ENCODE assay signal across 14 mouse cellular contexts in the genomic region with DNA sequence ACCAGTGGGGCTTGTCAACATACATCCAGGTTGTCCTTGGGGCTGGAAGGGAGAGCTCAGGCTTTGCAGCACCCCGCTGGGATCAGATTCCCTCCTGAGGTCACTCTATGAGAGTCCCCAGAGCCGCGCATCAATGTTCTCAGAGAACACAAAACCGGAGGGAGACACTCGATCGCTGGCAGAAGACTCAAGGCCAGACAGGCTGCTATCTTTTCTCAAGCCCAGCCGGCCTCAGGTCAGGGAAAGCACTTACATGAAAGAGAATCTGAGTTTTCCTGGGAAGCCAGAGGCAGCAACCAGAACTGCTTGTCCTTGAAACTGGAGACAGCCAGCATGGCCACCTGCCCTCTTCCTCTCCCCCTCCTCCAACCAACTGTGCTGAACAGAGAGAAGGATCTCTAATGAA. TPM values are rescaled to one million over a fixed set of nuclear protein-coding genes. Genes with fewer than 3 reads are reported as not detected.
DNase-seq lines count a peak whose midpoint lies in the region; ATAC-seq lines count a peak whose summit lies in the region.
"Had no signal": no experiment of that assay in that cellular context is flagged by ENCODE, and none has a peak within 500 bp of the region (broad histone marks: within the 10 kb centered on the region; RNA-seq: fewer than 3 reads in every experiment).

No protein-coding gene starts in this region.

- peak; percentile 91 for ATAC-seq in kidney, embryonic 14.5 days (ENCODE audit: low FRiP score, low TSS enrichment)
- no peak for ATAC-seq in CD4-positive, CD25-positive, alpha-beta regulatory T cell, adult 4 months
- ATAC-seq: forebrain, embryonic 15.5 days; inflammation-experienced regulatory T-cells, adult 6 months had no signal

- peaks cover 10% of the 10 kb centered on the region for H3K4me1 ChIP-seq in kidney, embryonic 14.5 days (ENCODE audit: control insufficient read depth, insufficient read depth, low read length)

- no peaks in the 10 kb centered on the region for H3K9me3 ChIP-seq in kidney, embryonic 14.5 days (ENCODE audit: control insufficient read depth, low read length)
- H3K9me3 ChIP-seq: forebrain, embryonic 15.5 days had no signal

- no peak overlapping the region for H3K27ac ChIP-seq in kidney, embryonic 14.5 days (ENCODE audit: low read depth, low read length)
- H3K27ac ChIP-seq: forebrain, embryonic 15.5 days had no signal

- no peaks in the 10 kb centered on the region for H3K27me3 ChIP-seq in kidney, embryonic 14.5 days (ENCODE audit: control insufficient read depth, insufficient read depth, low read length)
- H3K27me3 ChIP-seq: forebrain, embryonic 15.5 days had no signal

- 43% methylated on average over 7 of the region's 7 CpGs for WGBS in kidney, embryonic 14.5 days

- H3K4me2 ChIP-seq in kidney, embryonic 14.5 days (replicated peaks; ENCODE audit: low read depth, low read length), result no peak overlapping the region
- H3K4me2 ChIP-seq: forebrain, embryonic 15.5 days; lung, embryonic 14.5 days had no signal

- H3K9ac ChIP-seq in kidney, embryonic 14.5 days (ENCODE audit: low read depth, low read length), result no peak overlapping the region
- H3K9ac ChIP-seq: forebrain, embryonic 15.5 days; lung, embryonic 14.5 days had no signal

- H3K4me3 ChIP-seq in kidney, embryonic 14.5 days (ENCODE audit: low read length), result no peak overlapping the region
- H3K4me3 ChIP-seq: erythroblast, embryonic 14.5 days; forebrain, embryonic 15.5 days had no signal

- DNase-seq in kidney, adult 9 months, result no peak
- peak; percentile 16 for DNase-seq in R1 (ENCODE audit: low read depth, low spot score)
- peak; percentile 62 for DNase-seq in adrenal gland, postnatal 14 days
- DNase-seq in gastrocnemius, postnatal 25 days, result peak; percentile 71
- no peak for DNase-seq in cerebellum, postnatal 25 days
- DNase-seq: cerebellum, adult 8-10 months; kidney, postnatal 25 days; liver; lung, embryonic 14.5 days had no signal

- H3K36me3 ChIP-seq in kidney, embryonic 14.5 days (ENCODE audit: control insufficient read depth, insufficient read depth, low read length), result no peaks in the 10 kb centered on the region
- H3K36me3 ChIP-seq: forebrain, embryonic 15.5 days had no signal

RNA-seq across cellular contexts. Expression of a gene that starts 52.5 kb away (rescaled TPM):
- polyA plus RNA-seq in kidney, embryonic 14.5 days (2014; fragmentation: Nextera tagmentation; extraction: Ambion mirVana), result 19.0 and 24.6 TPM in 2 replicates
- 2.4 and 2.8 TPM in 2 replicates for total RNA-seq in adrenal gland, postnatal 14 days (2021)
- 10 to 100 TPM; 65.1 to 85.6 TPM for total RNA-seq in gastrocnemius, postnatal 25 days (2021)
- polyA plus RNA-seq in CD4-positive, CD25-positive, alpha-beta regulatory T cell, adult 4 months (2017; shearing (Covaris generic)), result not detected
- polyA plus RNA-seq: erythroblast, embryonic 14.5 days; inflammation-experienced regulatory T-cells, adult 6 months had no signal

Comparison
In these comparisons a context has a peak if more than half of its experiments do, and no peak if none do; other contexts are left out.
1. DNase-seq: peak in R1 (single experiment), adrenal gland, postnatal 14 days (single experiment) and gastrocnemius, postnatal 25 days (single experiment); none in kidney, adult 9 months (single experiment) and cerebellum, postnatal 25 days (0 of 2).
2. RNA of a gene that starts 52.5 kb away (total RNA-seq): 65.1 to 85.6 TPM in gastrocnemius, postnatal 25 days; 2.4 to 2.8 TPM in adrenal gland, postnatal 14 days; every median in the first group is over 10 times any median in the second.